Mouse (Mus musculus) myocyte (in vitro differentiated cells): ENCODE measurements around the gene Lyrm2. TPM values are rescaled to one million over a fixed set of nuclear protein-coding genes. Genes with fewer than 3 reads are reported as not detected.
A peak's percentile ranks its signal among the peaks of the same experiment; 100 is the strongest.

Experiments used
- H3K27me3 ChIP-seq: one replicate; pipeline ENCODE4 v1.6.1; 2011; ENCODE audit not compliant: control insufficient read depth, insufficient read depth, insufficient read length
- H3K36me3 ChIP-seq: one replicate; pipeline ENCODE4 v1.6.1; 2011; ENCODE audit not compliant: control insufficient read depth, insufficient read depth
- H3K4me2 ChIP-seq: one replicate; pipeline ENCODE4 v1.6.1; 2011; ENCODE audit warnings: low read depth, control low read depth
- H3K4me3 ChIP-seq: one replicate; pipeline ENCODE4 v1.5.1; 2011; ENCODE audit warnings: mild to moderate bottlenecking, control low read depth, moderate library complexity
- H3K79me2 ChIP-seq: one replicate; pipeline ENCODE4 v1.6.1; 2011; ENCODE audit not compliant: control insufficient read depth, insufficient read depth
- H3ac ChIP-seq: one replicate; pipeline ENCODE4 v1.6.1; 2011; ENCODE audit not compliant: control insufficient read depth, insufficient read length
- CEBPB ChIP-seq: IDR thresholded peaks from 2 replicates; pipeline ENCODE4 v1.6.1; 2011; ENCODE audit warnings: mild to moderate bottlenecking, moderate library complexity; ENCODE audit not compliant: poor library complexity, insufficient read depth, severe bottlenecking
- E2F4 ChIP-seq: IDR thresholded peaks from one replicate; pipeline ENCODE4 v1.6.1; 2011; ENCODE audit warnings: mild to moderate bottlenecking, control low read depth, moderate library complexity; ENCODE audit not compliant: insufficient read depth
- MAX ChIP-seq: IDR thresholded peaks from one replicate; pipeline ENCODE4 v1.6.1; 2011; ENCODE audit warnings: low read depth, mild to moderate bottlenecking, control low read depth
- MYOD1 ChIP-seq, 3 experiments: IDR thresholded peaks; one replicate each; pipeline ENCODE4 v1.6.1; 2011; ENCODE audit warnings: control low read depth in 2 of 3, low read depth in 2 of 3, mild to moderate bottlenecking in 2 of 3, moderate library complexity in 1 of 3; ENCODE audit not compliant: insufficient read length in 2 of 3, control insufficient read depth in 1 of 3
- MYOG ChIP-seq, 3 experiments: IDR thresholded peaks; one replicate each; pipeline ENCODE4 v1.6.1; 2011; ENCODE audit warnings: control low read depth in 2 of 3, low read depth in 2 of 3, mild to moderate bottlenecking in 2 of 3; ENCODE audit not compliant: insufficient read length in 2 of 3, control insufficient read depth in 1 of 3, insufficient read depth in 1 of 3
- POLR2A ChIP-seq: IDR thresholded peaks from one replicate; pipeline ENCODE4 v1.6.1; 2011; ENCODE audit warnings: low read depth, mild to moderate bottlenecking, control low read depth, moderate library complexity; ENCODE audit not compliant: insufficient read length
- POLR2AphosphoS2 ChIP-seq: IDR thresholded peaks from one replicate; pipeline ENCODE4 v1.6.1; 2011; ENCODE audit warnings: low read depth, control low read depth; ENCODE audit not compliant: insufficient read length
- REST ChIP-seq: IDR thresholded peaks from one replicate; pipeline ENCODE4 v1.6.1; 2011; ENCODE audit warnings: mild to moderate bottlenecking, control low read depth, moderate library complexity; ENCODE audit not compliant: insufficient read depth, insufficient read length
- SRF ChIP-seq: IDR thresholded peaks from one replicate; pipeline ENCODE4 v1.6.1; 2011; ENCODE audit warnings: low read depth; ENCODE audit not compliant: control insufficient read depth, insufficient read length
- TCF12 ChIP-seq: IDR thresholded peaks from one replicate; pipeline ENCODE4 v1.6.1; 2011; ENCODE audit warnings: mild to moderate bottlenecking, control low read depth; ENCODE audit not compliant: poor library complexity, insufficient read depth, severe bottlenecking
- TCF3 ChIP-seq: IDR thresholded peaks from one replicate; pipeline ENCODE4 v1.6.1; 2011; ENCODE audit warnings: low read depth, control low read depth; ENCODE audit not compliant: insufficient read length
- USF1 ChIP-seq: IDR thresholded peaks from one replicate; pipeline ENCODE4 v1.6.1; 2011; ENCODE audit warnings: low read depth, mild to moderate bottlenecking, control low read depth, moderate library complexity
- polyA plus RNA-seq: library from polyadenylated mRNA; unstranded; fragments of >200 nt; fragmentation: generic; extraction: Trizol; gene quantifications from one replicate; pipeline ENCODE4 v1.2.1, GENCODE M21; 2012; ENCODE audit warnings: missing spikeins

Lyrm2 gene
- polyA plus RNA-seq = 37.0 TPM

DNA sequence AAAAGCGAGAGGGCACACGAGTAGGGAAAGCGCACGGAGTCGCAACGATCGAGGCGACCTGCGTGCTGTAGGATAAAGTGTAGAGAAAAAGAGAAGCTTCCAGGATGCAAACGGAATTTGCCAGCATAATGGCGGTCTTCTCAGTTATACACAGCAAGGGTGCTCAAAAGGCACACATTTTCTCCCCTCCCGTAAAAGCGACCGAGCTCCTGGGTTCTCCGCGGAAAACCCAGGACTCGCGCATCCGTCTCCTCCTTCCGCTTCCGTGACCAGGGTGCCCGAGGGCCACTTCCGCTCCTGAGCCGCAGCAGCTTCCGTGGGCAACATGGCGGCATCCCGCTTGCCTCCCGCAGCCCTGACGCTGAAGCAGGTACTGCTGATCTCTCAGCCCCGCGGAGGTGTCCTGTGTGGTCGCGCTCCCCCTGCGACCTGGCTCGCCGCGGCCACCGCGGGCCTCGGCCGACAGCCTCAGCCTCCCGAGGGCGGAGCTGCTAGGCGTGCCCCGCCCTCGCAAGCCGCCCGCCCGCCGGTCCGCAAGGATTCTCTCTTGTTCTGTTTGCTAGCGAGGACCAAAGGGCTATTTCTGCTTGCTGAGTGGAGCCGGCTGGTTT, at the start of gene Lyrm2:
Lyrm2 (plus strand) TSS at position 288 of the 611 bp plus-strand sequence.
- Histone ChIP-seq H3K27me3 (no peaks in the 10 kb centered on the region), H3ac (peak within 1 kb of the TSS; percentile 68), H3K4me3 (peak within 1 kb of the TSS; percentile 74), H3K36me3 (no peaks in the 10 kb centered on the region), H3K79me2 (no peaks in the 10 kb centered on the region), H3K4me2 (peak within 1 kb of the TSS; percentile 90)
- TF ChIP-seq TCF3 (no peak), CEBPB (no peak), POLR2A (peak; percentile 95), E2F4 (no peak), MAX (no peak), MYOD1 (IDR thresholded peaks at IDR 0.05; ENCODE audit: control insufficient read depth in 1 of 3, insufficient read length in 2 of 3, low read depth in 2 of 3) (no peak), SRF (peak; percentile 25), USF1 (no peak), TCF12 (no peak), MYOG (IDR thresholded peaks at IDR 0.05; ENCODE audit: control insufficient read depth in 1 of 3, insufficient read depth in 1 of 3, insufficient read length in 2 of 3, low read depth in 2 of 3) (no peak), POLR2AphosphoS2 (peak; percentile 94), REST (peak; percentile 31)

DNA sequence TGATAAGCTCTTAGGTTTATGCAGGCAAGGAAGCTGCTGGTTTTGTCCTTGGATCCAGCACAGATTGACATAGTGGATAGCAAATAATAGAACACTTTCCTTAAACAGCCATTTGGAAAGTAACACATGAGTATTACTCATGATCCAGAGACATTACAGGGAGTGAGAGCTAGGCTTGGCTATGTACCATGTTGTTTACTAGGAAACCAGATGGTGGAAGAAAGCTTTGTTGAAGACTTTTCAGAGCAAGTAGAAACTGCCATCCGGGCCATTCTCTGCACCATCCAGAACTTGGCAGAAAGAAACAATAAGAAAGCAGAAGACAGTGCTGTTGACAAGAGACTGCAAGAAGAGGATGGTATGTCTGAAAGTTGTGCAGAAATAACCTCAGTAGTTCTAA, 49.3 kb upstream of the Lyrm2 start:
- TF ChIP-seq TCF12 = no peak
- no peak overlapping the region for H3ac ChIP-seq
- no peaks in the 10 kb centered on the region for H3K79me2 ChIP-seq
- H3K4me2 ChIP-seq = no peak overlapping the region
- H3K27me3 ChIP-seq = no peaks in the 10 kb centered on the region
- peaks cover 55% of the 10 kb centered on the region for H3K36me3 ChIP-seq
- no peak overlapping the region for H3K4me3 ChIP-seq

DNA sequence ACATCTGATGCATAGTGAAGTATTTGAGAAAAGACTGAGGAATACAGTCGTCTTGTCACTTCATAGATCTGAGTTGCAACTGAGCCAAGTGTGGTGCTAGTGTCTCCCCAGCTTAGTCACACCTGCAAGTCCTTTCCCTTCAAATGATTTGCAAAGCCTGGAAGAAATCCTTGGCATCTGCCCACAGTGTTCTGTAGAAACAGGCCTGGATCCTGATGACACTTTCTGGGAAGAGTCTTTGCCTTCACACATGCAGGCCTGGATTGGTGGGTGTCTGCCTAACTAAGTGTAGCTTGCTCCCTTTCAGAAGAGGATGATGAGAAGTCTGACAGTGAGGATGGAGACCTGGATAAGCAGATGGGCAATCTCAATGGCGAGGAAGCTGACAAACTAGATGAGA, 42.6 kb upstream of the Lyrm2 start:
- Histone ChIP-seq H3K4me3 (no peak overlapping the region), H3K4me2 (no peak overlapping the region), H3K79me2 (no peaks in the 10 kb centered on the region), H3K36me3 (peaks cover 57% of the 10 kb centered on the region), H3ac (no peak overlapping the region), H3K27me3 (no peaks in the 10 kb centered on the region)
- TF ChIP-seq TCF12 (no peak), USF1 (no peak), MYOG (IDR thresholded peaks at IDR 0.05; ENCODE audit: control insufficient read depth in 1 of 3, insufficient read depth in 1 of 3, insufficient read length in 2 of 3, low read depth in 2 of 3) (no peak), POLR2AphosphoS2 (no peak), REST (no peak)

DNA sequence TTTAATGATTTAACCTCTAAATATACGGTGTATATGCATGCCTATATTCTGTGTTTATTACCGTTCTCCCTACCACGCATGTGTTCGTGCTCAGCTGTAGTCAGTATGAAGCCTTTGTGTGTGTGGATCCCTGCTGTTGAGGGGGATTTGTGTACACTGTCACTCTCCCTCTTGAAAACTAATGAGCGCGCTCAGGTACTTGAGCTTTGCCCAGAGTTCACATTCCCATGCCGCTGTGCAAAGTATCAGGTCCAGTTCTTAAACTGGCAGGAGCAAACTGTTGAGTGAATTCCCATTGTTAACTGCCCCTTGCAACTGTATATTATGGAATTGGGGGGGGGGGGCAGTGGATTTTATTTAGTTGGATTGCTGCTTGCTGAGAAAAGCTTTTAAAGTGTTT, 32.6 kb upstream of the Lyrm2 start:
- Histone ChIP-seq H3K36me3 (peaks cover 56% of the 10 kb centered on the region), H3K27me3 (no peaks in the 10 kb centered on the region), H3K79me2 (no peaks in the 10 kb centered on the region), H3K4me2 (no peak overlapping the region), H3K4me3 (no peak overlapping the region), H3ac (no peak overlapping the region)
- TF ChIP-seq POLR2A (no peak), REST (no peak), SRF (no peak), MYOG (IDR thresholded peaks at IDR 0.05; ENCODE audit: control insufficient read depth in 1 of 3, insufficient read depth in 1 of 3, insufficient read length in 2 of 3, low read depth in 2 of 3) (no peak), MYOD1 (IDR thresholded peaks at IDR 0.05; ENCODE audit: control insufficient read depth in 1 of 3, insufficient read length in 2 of 3, low read depth in 2 of 3) (no peak)

DNA sequence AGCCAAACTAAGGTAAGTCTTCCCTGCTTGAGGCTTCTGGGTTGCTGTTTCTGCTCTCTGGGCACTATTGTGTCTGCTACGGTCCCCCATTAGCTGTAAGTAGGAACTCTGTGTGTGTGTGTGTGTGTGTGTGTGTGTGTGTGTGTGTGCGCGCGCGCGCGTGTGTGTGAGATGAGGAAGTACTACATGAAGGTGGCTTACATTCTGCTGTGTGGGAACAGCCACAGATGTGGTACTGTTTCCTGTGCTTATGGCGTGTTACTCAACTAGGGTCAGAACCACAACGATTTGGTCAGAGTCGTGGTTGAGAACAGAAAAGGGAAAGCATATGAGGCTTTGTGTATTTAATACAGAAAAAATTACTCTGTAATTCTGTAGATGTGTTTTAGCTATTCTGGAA, 32.0 kb upstream of the Lyrm2 start:
- no peak overlapping the region for H3K4me2 ChIP-seq
- H3K79me2 ChIP-seq = no peaks in the 10 kb centered on the region
- no peaks in the 10 kb centered on the region for H3K27me3 ChIP-seq
- H3K36me3 ChIP-seq = peaks cover 54% of the 10 kb centered on the region
- no peak overlapping the region for H3K4me3 ChIP-seq
- no peak overlapping the region for H3ac ChIP-seq
- TF ChIP-seq CEBPB = no peak
- TF ChIP-seq POLR2AphosphoS2 = no peak
- TF ChIP-seq MYOD1 (IDR thresholded peaks at IDR 0.05; ENCODE audit: control insufficient read depth in 1 of 3, insufficient read length in 2 of 3, low read depth in 2 of 3) = no peak
- TF ChIP-seq USF1 = no peak
- TF ChIP-seq POLR2A = no peak
- TF ChIP-seq MYOG (IDR thresholded peaks at IDR 0.05; ENCODE audit: control insufficient read depth in 1 of 3, insufficient read depth in 1 of 3, insufficient read length in 2 of 3, low read depth in 2 of 3) = no peak
- no peak for TF ChIP-seq TCF3
- no peak for TF ChIP-seq MAX
- no peak for TF ChIP-seq TCF12
- no peak for TF ChIP-seq E2F4
- no peak for TF ChIP-seq SRF
- no peak for TF ChIP-seq REST
